Mouse (Mus musculus) heart, postnatal 0 days (tissue): ENCODE data around the gene Igflr1. TPM values are rescaled to one million over a fixed set of nuclear protein-coding genes. Genes with fewer than 3 reads are reported as not detected.

ENCODE experiments used
- ATAC-seq: fragments of 200-750 bp; cut with Nextera tagmentation; 2 replicates; pipeline ENCODE4 v1.8.0; 2017; ENCODE audit warnings: low read depth, moderate number of reproducible peaks, moderate library complexity; ENCODE audit not compliant: insufficient read depth
- DNase-seq: peaks from one replicate; pipeline ENCODE4 v3.0.0-alpha.2; 2016; ENCODE audit warnings: low spot score
- H3K27ac ChIP-seq: fragments of 300-500 bp; sonication (generic); 2 replicates; pipeline ENCODE4 v1.5.1; 2014; ENCODE audit warnings: low read depth, mild to moderate bottlenecking
- H3K27me3 ChIP-seq: fragments of 300-500 bp; sonication (generic); 2 replicates; pipeline ENCODE4 v1.6.1; 2014; ENCODE audit warnings: low read length, mixed read lengths; ENCODE audit not compliant: control insufficient read depth, insufficient read depth
- H3K36me3 ChIP-seq: fragments of 300-500 bp; sonication (generic); replicated peaks from 2 replicates; pipeline ENCODE4 v1.6.1; 2014; ENCODE audit warnings: low read length, mixed read lengths; ENCODE audit not compliant: control insufficient read depth, insufficient read depth
- H3K4me1 ChIP-seq: fragments of 300-500 bp; sonication (generic); 2 replicates; pipeline ENCODE4 v1.6.1; 2014; ENCODE audit warnings: antibody characterized with exemption; ENCODE audit not compliant: control insufficient read depth, insufficient read depth
- H3K4me2 ChIP-seq: fragments of 300-500 bp; sonication (generic); 2 replicates; pipeline ENCODE4 v1.6.1; 2014; ENCODE audit warnings: low read depth, mild to moderate bottlenecking, low read length, moderate library complexity
- H3K4me3 ChIP-seq: fragments of 300-500 bp; sonication (generic); 2 replicates; pipeline ENCODE4 v1.5.1; 2014; ENCODE audit warnings: low read depth, low read length
- H3K9ac ChIP-seq: fragments of 300-500 bp; sonication (generic); replicated peaks from 2 replicates; pipeline ENCODE4 v1.6.1; 2014; ENCODE audit warnings: low read depth, low read length, mixed read lengths
- H3K9me3 ChIP-seq: fragments of 300-500 bp; sonication (generic); replicated peaks from 2 replicates; pipeline ENCODE4 v1.6.1; 2016; ENCODE audit warnings: low read length; ENCODE audit not compliant: control insufficient read depth
- CTCF ChIP-seq: IDR thresholded peaks from 2 replicates; pipeline ENCODE4 v1.5.1; 2016; ENCODE audit warnings: antibody characterized with exemption, control low read depth, low read depth
- EP300 ChIP-seq: IDR thresholded peaks from 2 replicates; pipeline ENCODE4 v1.6.1; 2016; ENCODE audit warnings: antibody characterized with exemption, low read depth
- WGBS: fragments of 180-500 bp; shearing (Covaris S2); extraction: QIAGEN DNeasy Blood & Tissue Kit; methylation state at CpG from one replicate; pipeline ENCODE4 v1.1.7; 2014; 5-methylcytosine and 5-hydroxymethylcytosine counted together
- polyA plus RNA-seq: library from polyadenylated mRNA; unstranded; fragments of >200 nt; fragmentation: Nextera tagmentation; extraction: Ambion mirVana; gene quantifications from 2 replicates; pipeline ENCODE4 v1.2.1, GENCODE M21; 2015
- total RNA-seq: library from RNA; depleted of rRNA; stranded (reverse); fragments of >200 nt; gene quantifications from 2 replicates; pipeline ENCODE4 v1.2.3, GENCODE M21; 2014; ENCODE audit warnings: low replicate concordance

Igflr1 gene
- total and polyA plus RNA-seq, 2 experiments from 2014 or later: 0.94 to 3.3 TPM

DNA sequence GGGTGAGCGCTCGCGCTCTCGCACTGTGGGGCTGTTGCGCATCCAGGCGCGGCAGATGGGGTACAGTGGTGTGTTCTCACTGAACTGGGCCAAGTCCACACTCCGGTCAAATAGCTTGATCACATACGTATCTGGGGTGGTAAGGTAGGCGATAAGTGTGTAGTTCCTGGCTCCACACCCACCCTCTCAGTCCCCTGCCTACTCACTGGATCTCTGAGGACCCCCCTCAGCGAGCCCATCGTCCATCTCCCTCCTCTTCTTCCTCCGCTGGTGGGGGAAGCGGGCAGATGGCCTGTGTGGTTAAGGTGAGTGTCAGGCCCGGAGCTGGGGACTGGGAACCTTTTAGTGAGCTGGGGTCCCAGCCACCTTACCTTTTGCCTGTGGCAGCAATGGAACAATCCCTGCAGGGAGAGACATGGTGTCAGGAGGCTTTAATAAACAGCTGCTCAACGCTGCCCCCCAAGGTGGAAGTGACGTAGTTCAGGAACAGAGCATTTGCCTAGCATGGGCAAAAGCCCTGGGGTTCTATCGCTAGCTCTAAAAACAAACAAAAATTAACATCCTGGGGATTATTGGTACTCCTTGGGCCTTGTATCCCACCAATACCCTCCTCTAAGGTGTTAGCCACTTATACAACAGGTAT is 8.2 kb upstream of the Igflr1 start:
- TF ChIP-seq CTCF: no peak
- TF ChIP-seq EP300: no peak
- Histone ChIP-seq H3K4me1 (peaks cover 16% of the 10 kb centered on the region), H3K4me2 (no peak overlapping the region), H3K27me3 (no peaks in the 10 kb centered on the region), H3K9me3 (no peaks in the 10 kb centered on the region), H3K4me3 (no peak overlapping the region), H3K36me3 (peaks cover 33% of the 10 kb centered on the region), H3K9ac (no peak overlapping the region), H3K27ac (no peak overlapping the region)
- WGBS: 93% methylated on average over 18 of the region's 18 CpGs
- no peak for DNase-seq
- ATAC-seq: no peak

DNA sequence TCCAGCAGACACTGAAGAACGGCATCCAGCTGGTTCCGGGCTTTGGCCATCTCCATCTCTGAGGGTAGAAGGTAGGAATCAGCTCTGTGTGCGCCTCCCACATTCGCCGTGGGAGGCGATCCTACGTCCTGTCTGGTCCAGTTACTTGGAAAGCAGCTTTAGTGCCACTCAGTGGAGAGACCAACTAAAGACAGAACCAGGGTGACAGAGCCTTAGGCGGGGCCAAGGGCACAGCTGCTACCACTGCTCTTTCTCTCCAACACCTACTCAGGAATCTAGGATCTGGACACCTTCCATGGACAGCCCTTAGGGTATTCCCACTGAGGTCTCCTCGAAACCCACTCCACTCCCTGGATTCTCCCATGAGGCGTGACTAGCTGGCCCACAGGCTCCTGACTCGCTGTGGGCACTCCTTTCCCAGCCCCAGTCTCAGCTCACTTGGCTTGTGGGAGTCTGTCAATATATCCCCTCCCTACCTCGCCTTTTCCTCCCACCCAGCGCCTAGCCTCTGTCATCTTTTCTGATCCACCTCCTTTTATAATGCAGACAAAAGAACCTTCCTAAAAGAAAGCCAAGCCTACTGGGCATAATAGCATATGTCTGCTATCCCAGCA is 7.2 kb upstream of the Igflr1 start:
- Histone ChIP-seq H3K27me3 (no peaks in the 10 kb centered on the region), H3K36me3 (peaks cover 33% of the 10 kb centered on the region), H3K4me3 (no peak overlapping the region), H3K4me1 (peaks cover 16% of the 10 kb centered on the region), H3K4me2 (peak overlapping the region; percentile 89; the same call in 1 of the 2 replicates), H3K27ac (peak overlapping the region; percentile 44), H3K9me3 (no peaks in the 10 kb centered on the region), H3K9ac (peak overlapping the region; percentile 72)
- WGBS: 79% methylated on average over 13 of the region's 13 CpGs
- ATAC-seq: no peak
- peak; percentile 18 for DNase-seq
- TF ChIP-seq CTCF (no peak), EP300 (no peak)

- Histone ChIP-seq H3K9me3 (no peaks in the 10 kb centered on the region), H3K36me3 (peaks cover 33% of the 10 kb centered on the region), H3K4me1 (peaks cover 17% of the 10 kb centered on the region), H3K9ac (peak overlapping the region; percentile 72), H3K27me3 (no peaks in the 10 kb centered on the region), H3K4me2 (peak overlapping the region; percentile 89), H3K4me3 (peak overlapping the region; percentile 66), H3K27ac (peak overlapping the region; percentile 44)
- TF ChIP-seq EP300 (no peak), CTCF (no peak)
- DNase-seq (no peak), ATAC-seq (no peak)
- 13% methylated on average over 12 of the region's 12 CpGs for WGBS
Observed at GRCm38 (mm10) chr7:30558656-30559442, 6.4 kb upstream of the Igflr1 start.

- Histone ChIP-seq H3K36me3 (peaks cover 37% of the 10 kb centered on the region), H3K4me1 (peaks cover 18% of the 10 kb centered on the region), H3K4me3 (peak within 1 kb of the TSS; percentile 66), H3K4me2 (peak within 1 kb of the TSS; percentile 89), H3K27ac (peak within 1 kb of the TSS; percentile 44), H3K9me3 (no peaks in the 10 kb centered on the region), H3K27me3 (no peaks in the 10 kb centered on the region), H3K9ac (peak within 1 kb of the TSS; percentile 72)
- peak; percentile 98 for DNase-seq
- no peak for TF ChIP-seq CTCF
- TF ChIP-seq EP300: no peak
- under 1% methylated on average over 20 of the region's 20 CpGs for WGBS
- ATAC-seq: peak; percentile 87
Observed at GRCm38 (mm10) chr7:30559443-30559954, 5.7 kb upstream of the Igflr1 start, which contains the start of gene Lin37. TSS of gene Lin37 (minus strand) at chr7:30559838.

- Histone ChIP-seq H3K27me3 (no peaks in the 10 kb centered on the region), H3K4me3 (no peak overlapping the region), H3K4me2 (peak overlapping the region; percentile 38; the same call in 1 of the 2 replicates), H3K9ac (no peak overlapping the region), H3K9me3 (no peaks in the 10 kb centered on the region), H3K36me3 (peaks cover 38% of the 10 kb centered on the region), H3K27ac (no peak overlapping the region), H3K4me1 (peaks cover 18% of the 10 kb centered on the region)
- DNase-seq (no peak), ATAC-seq (no peak)
- 61% methylated on average over 2 of the region's 2 CpGs for WGBS
- TF ChIP-seq CTCF: no peak
- TF ChIP-seq EP300: no peak
Observed at GRCm38 (mm10) chr7:30560296-30560695, 4.9 kb upstream of the Igflr1 start.
